ENCODE assay signal across 8 mouse cellular contexts in genomic region chr9:124438686-124439346, GRCm38 (mm10). TPM values are rescaled to one million over a fixed set of nuclear protein-coding genes. Genes with fewer than 3 reads are reported as not detected.
DNase-seq lines count a peak whose midpoint lies in the region; ATAC-seq lines count a peak whose summit lies in the region.

No protein-coding gene starts in this region.

- no peak overlapping the region for H3K9ac ChIP-seq in forebrain, embryonic 15.5 days (replicated peaks)
- H3K9ac ChIP-seq in stomach, embryonic 16.5 days (ENCODE audit: low read length): no peak overlapping the region

- H3K4me2 ChIP-seq in forebrain, embryonic 15.5 days (replicated peaks): no peak overlapping the region
- H3K4me2 ChIP-seq in stomach, embryonic 16.5 days (ENCODE audit: low read depth, low read length): no peak overlapping the region

- peaks cover 32% of the 10 kb centered on the region for H3K36me3 ChIP-seq in forebrain, embryonic 15.5 days
- peaks cover 38% of the 10 kb centered on the region for H3K36me3 ChIP-seq in megakaryocyte, embryonic 14.5 days (replicated peaks; ENCODE audit: low read length)
- peaks cover 36% of the 10 kb centered on the region for H3K36me3 ChIP-seq in stomach, embryonic 16.5 days (ENCODE audit: control insufficient read depth, insufficient read depth, low read length)

- WGBS in forebrain, embryonic 15.5 days: 92% methylated on average over 22 of the region's 22 CpGs
- WGBS in stomach, embryonic 16.5 days: 92% methylated on average over 22 of the region's 22 CpGs

- no peaks in the 10 kb centered on the region for H3K4me1 ChIP-seq in forebrain, embryonic 15.5 days
- peaks cover 13% of the 10 kb centered on the region for H3K4me1 ChIP-seq in megakaryocyte, embryonic 14.5 days
- no peaks in the 10 kb centered on the region for H3K4me1 ChIP-seq in stomach, embryonic 16.5 days (ENCODE audit: control insufficient read depth, insufficient read depth, low read length)

- no peaks in the 10 kb centered on the region for H3K27me3 ChIP-seq in forebrain, embryonic 15.5 days
- no peaks in the 10 kb centered on the region for H3K27me3 ChIP-seq in megakaryocyte, embryonic 14.5 days (replicated peaks)
- H3K27me3 ChIP-seq in stomach, embryonic 16.5 days (ENCODE audit: control insufficient read depth, insufficient read depth, low read length): no peaks in the 10 kb centered on the region

- H3K4me3 ChIP-seq in forebrain, embryonic 15.5 days: no peak overlapping the region
- H3K4me3 ChIP-seq in megakaryocyte, embryonic 14.5 days (replicated peaks): peak overlapping the region; percentile 65
- no peak overlapping the region for H3K4me3 ChIP-seq in stomach, embryonic 16.5 days (replicated peaks; ENCODE audit: low read length)

- H3K27ac ChIP-seq in forebrain, embryonic 15.5 days (replicated peaks): no peak overlapping the region
- no peak overlapping the region for H3K27ac ChIP-seq in stomach, embryonic 16.5 days (ENCODE audit: low read length)

- peak; percentile 23; the same call in 1 of the 2 replicates for ATAC-seq in forebrain, embryonic 15.5 days (replicated peaks)
- ATAC-seq in stomach, embryonic 16.5 days (ENCODE audit: insufficient read depth, low FRiP score): peak; percentile 4; the same call in 1 of the 2 replicates

- H3K9me3 ChIP-seq in forebrain, embryonic 15.5 days: peaks cover 21% of the 10 kb centered on the region
- H3K9me3 ChIP-seq in megakaryocyte, embryonic 14.5 days: peaks cover 35% of the 10 kb centered on the region
- H3K9me3 ChIP-seq in stomach, embryonic 16.5 days (replicated peaks; ENCODE audit: control insufficient read depth, low read length): peaks cover 34% of the 10 kb centered on the region

- peak; percentile 2 for DNase-seq in embryo, embryonic 9.5 days (ENCODE audit: extremely low spot score)
- no peak for DNase-seq in embryo, embryonic 11 days
- peak; percentile 16 to 69 for DNase-seq in spleen, postnatal 4 days (ENCODE audit: low spot score in 2 of 2)
- no peak for DNase-seq in spleen, adult 12 weeks (ENCODE audit: low spot score)
- peak; percentile 28 for DNase-seq in kidney, postnatal 10 days

RNA-seq across cellular contexts. Expression of gene Ppp2r3d, which starts 37.9 kb away (rescaled TPM):
- polyA plus RNA-seq in forebrain, embryonic 15.5 days (2015; fragmentation: Nextera tagmentation; extraction: Ambion mirVana): 166 and 167 TPM in 2 replicates
- 218 and 578 TPM in 2 replicates for polyA plus RNA-seq in megakaryocyte, embryonic 14.5 days (2012; ENCODE audit: insufficient read depth, low replicate concordance)
- polyA plus RNA-seq in stomach, embryonic 16.5 days (2015; fragmentation: Nextera tagmentation; extraction: Ambion mirVana): 81.1 and 86.7 TPM in 2 replicates

RNA-seq across cellular contexts. Expression of gene Gm21836, which starts 54.8 kb away (rescaled TPM):
- not detected in 2 replicates for polyA plus RNA-seq in forebrain, embryonic 15.5 days (2015; fragmentation: Nextera tagmentation; extraction: Ambion mirVana)
- not detected in 2 replicates for polyA plus RNA-seq in megakaryocyte, embryonic 14.5 days (2012; ENCODE audit: insufficient read depth, low replicate concordance)
- not detected in 2 replicates for polyA plus RNA-seq in stomach, embryonic 16.5 days (2015; fragmentation: Nextera tagmentation; extraction: Ambion mirVana)

Comparison
In these comparisons a context has a peak if more than half of its experiments do, and no peak if none do; other contexts are left out.
1. DNase-seq: peak in embryo, embryonic 9.5 days (single experiment), spleen, postnatal 4 days (2 of 2) and kidney, postnatal 10 days (single experiment); none in embryo, embryonic 11 days (single experiment) and spleen, adult 12 weeks (single experiment).